In genomic region chr16:31249401-31249800, GRCm38 (mm10) we compare ENCODE assay signal across 25 mouse cellular contexts. TPM values are rescaled to one million over a fixed set of nuclear protein-coding genes. Genes with fewer than 3 reads are reported as not detected.
A peak's percentile ranks its signal among the peaks of the same experiment; 100 is the strongest.
DNase-seq lines count a peak whose midpoint lies in the region; TF ChIP-seq lines count a peak whose summit lies in the region.
"Had no signal": no experiment of that assay in that cellular context is flagged by ENCODE, and none has a peak within 500 bp of the region (broad histone marks: within the 10 kb centered on the region; RNA-seq: fewer than 3 reads in every experiment).

No protein-coding gene starts in this region.

- DNase-seq in left cerebral cortex, adult 2 months (ENCODE audit: extremely low spot score in 1 of 2, low spot score in 2 of 2), result no peak
- DNase-seq in left cerebral cortex, postnatal 4 days, result no peak
- DNase-seq in A20 (ENCODE audit: low read depth, low spot score) (peak; percentile 63), CH12.LX (ENCODE audit: extremely low read depth) (peak; percentile 79)
- peak; percentile 42 for DNase-seq in gonadal fat pad, adult 2 months (ENCODE audit: low read depth)
- DNase-seq in lung, postnatal 25 days (ENCODE audit: low spot score), result no peak
- DNase-seq: adrenal gland, postnatal 10 days; adrenal gland, postnatal 36 days; cerebellum, adult 11 months; cerebellum, adult 2 months; cerebellum, adult 9-11 months; cerebellum, postnatal 25 days; gastrocnemius, postnatal 10 days; gastrocnemius, postnatal 36 days; heart, adult 18-20 months; heart, postnatal 14 days; heart, postnatal 4 days had no signal

- no peaks in the 10 kb centered on the region for H3K27me3 ChIP-seq in CH12.LX (replicated peaks)
- H3K27me3 ChIP-seq: embryonic facial prominence, embryonic 12.5 days; embryonic facial prominence, embryonic 15.5 days; forebrain, embryonic 13.5 days; heart, embryonic 13.5 days; Patski had no signal

- H3K27ac ChIP-seq in left cerebral cortex, adult 2 months, result 0 out of 2 replicates have a peak overlapping the region, but pooled peaks have one; percentile 50
- H3K27ac ChIP-seq in CH12.LX (ENCODE audit: insufficient read depth, low read depth), result no peak overlapping the region
- H3K27ac ChIP-seq: embryonic facial prominence, embryonic 12.5 days; embryonic facial prominence, embryonic 15.5 days; forebrain, embryonic 13.5 days; heart, embryonic 13.5 days; hindbrain, embryonic 14.5 days; hindbrain, postnatal 0 days had no signal

- peak overlapping the region; percentile 16; the same call in 1 of the 2 replicates for H3K4me2 ChIP-seq in CH12.LX (ENCODE audit: insufficient read depth, low read depth, poor library complexity, severe bottlenecking)
- H3K4me2 ChIP-seq: embryonic facial prominence, embryonic 12.5 days; embryonic facial prominence, embryonic 15.5 days; forebrain, embryonic 13.5 days; heart, embryonic 13.5 days; hindbrain, embryonic 14.5 days had no signal

- no peaks in the 10 kb centered on the region for H3K9me3 ChIP-seq in CH12.LX (replicated peaks; ENCODE audit: low read length)
- H3K9me3 ChIP-seq: embryonic facial prominence, embryonic 12.5 days; embryonic facial prominence, embryonic 15.5 days; forebrain, embryonic 13.5 days; G1E; heart, embryonic 13.5 days had no signal

- no peak overlapping the region for H3K4me3 ChIP-seq in left cerebral cortex, adult 2 months
- H3K4me3 ChIP-seq in CH12.LX (replicated peaks in 1 of 3; ENCODE audit: low read depth in 2 of 3, low read length in 2 of 3, poor library complexity in 1 of 3), result no peak overlapping the region
- H3K4me3 ChIP-seq: embryonic facial prominence, embryonic 12.5 days; embryonic facial prominence, embryonic 15.5 days; forebrain, embryonic 13.5 days; heart, embryonic 13.5 days had no signal

- H3K9ac ChIP-seq in CH12.LX (ENCODE audit: insufficient read depth, low read depth), result no peak overlapping the region
- H3K9ac ChIP-seq: embryonic facial prominence, embryonic 12.5 days; embryonic facial prominence, embryonic 15.5 days; forebrain, embryonic 13.5 days; heart, embryonic 13.5 days; hindbrain, embryonic 14.5 days had no signal

- intact Hi-C loops in left cerebral cortex, adult 2 months (cut with DNase I), result loop anchor here (1.0 kb wide), 1 partner anchor 23 kb away; no protein-coding TSS in a partner anchor
- intact Hi-C loops in left cerebral cortex, postnatal 4 days (cut with DNase I), result no loop called here

- no peaks in the 10 kb centered on the region for H3K79me2 ChIP-seq in CH12.LX (replicated peaks; ENCODE audit: control insufficient read depth, extremely low read depth, insufficient read depth, poor library complexity, severe bottlenecking)

- dilution Hi-C loops in CH12.LX (cut with MboI; ENCODE audit: extremely low pct_ligation_motif_present, extremely low pct_unique_long_range_greater_than_20kb, low sequenced_read_pairs), result no loop called here

- TF ChIP-seq RAD21 in CH12.LX (IDR thresholded peaks at IDR 0.05; ENCODE audit: low read depth, low read length), result no peak; the same call in none of the 2 replicates

- in situ Hi-C loops in CH12.LX (cut with MboI; ENCODE audit: low pct_ligation_motif_present, low pct_unique_long_range_greater_than_20kb, low sequenced_read_pairs), result no loop called here

- peak; percentile 94 for TF ChIP-seq EP300 in CH12.LX (IDR thresholded peaks at IDR 0.05; ENCODE audit: low read length)

- peaks cover 2 to 23% of the 10 kb centered on the region in 2 experiments for H3K36me3 ChIP-seq in CH12.LX (replicated peaks in 1 of 2; ENCODE audit: control insufficient read depth in 1 of 2, insufficient read depth in 1 of 2, low read length in 1 of 2)

- TF ChIP-seq POLR2A in CH12.LX (IDR thresholded peaks at IDR 0.05; ENCODE audit: low read depth, low read length), result no peak

- TF ChIP-seq CTCF in left cerebral cortex, adult 2 months (IDR thresholded peaks at IDR 0.05), result no peak
- TF ChIP-seq CTCF in CH12.LX (conservative IDR thresholded peaks at IDR 0.05 in 1 of 2, IDR thresholded peaks at IDR 0.05 in 1 of 2; ENCODE audit: low read depth in 2 of 2, low read length in 2 of 2), result no peak

- peaks cover 15 to 40% of the 10 kb centered on the region in 2 experiments for H3K4me1 ChIP-seq in CH12.LX (ENCODE audit: control insufficient read depth in 1 of 2, insufficient read depth in 2 of 2)
- H3K4me1 ChIP-seq: embryonic facial prominence, embryonic 12.5 days; embryonic facial prominence, embryonic 15.5 days; forebrain, embryonic 13.5 days; heart, embryonic 13.5 days had no signal

TF ChIP-seq in CH12.LX, 34 proteins besides CTCF, POLR2A, EP300 and RAD21:
- TF ChIP-seq ZMIZ1 (IDR thresholded peaks at IDR 0.05; ENCODE audit: low read depth, low read length), result no peak
- no peak for TF ChIP-seq ZNF384 (IDR thresholded peaks at IDR 0.05; ENCODE audit: low read depth, low read length)
- TF ChIP-seq SIN3A (IDR thresholded peaks at IDR 0.05; ENCODE audit: low read length), result peak; percentile 88
- 0 out of 2 replicates have a peak, but pooled peaks have one; percentile 75 for TF ChIP-seq RCOR1 (conservative IDR thresholded peaks at IDR 0.05; ENCODE audit: low read depth, low read length)
- peak; percentile 94 for TF ChIP-seq TCF12 (IDR thresholded peaks at IDR 0.05; ENCODE audit: low read depth, low read length)
- no peak for TF ChIP-seq NELFE (IDR thresholded peaks at IDR 0.05; ENCODE audit: low read depth, low read length)
- TF ChIP-seq CHD2 (IDR thresholded peaks at IDR 0.05; ENCODE audit: low read length), result peak; percentile 77
- TF ChIP-seq MYC (IDR thresholded peaks at IDR 0.05; ENCODE audit: low read depth, low read length), result peak; percentile 51; the same call in 1 of the 2 replicates
- peak; percentile 85 for TF ChIP-seq BHLHE40 (IDR thresholded peaks at IDR 0.05; ENCODE audit: low read depth, low read length)
- TF ChIP-seq IRF4 (IDR thresholded peaks at IDR 0.05; ENCODE audit: low read depth, low read length), result peak; percentile 95
- TF ChIP-seq USF2 (conservative IDR thresholded peaks at IDR 0.05; ENCODE audit: low read depth, low read length), result no peak
- TF ChIP-seq MAZ (IDR thresholded peaks at IDR 0.05; ENCODE audit: low read depth, low read length), result 0 out of 2 replicates have a peak, but pooled peaks have one; percentile 38
- TF ChIP-seq JUND (conservative IDR thresholded peaks at IDR 0.05; ENCODE audit: low read depth, low read length), result peak; percentile 83
- TF ChIP-seq ETS1 (conservative IDR thresholded peaks at IDR 0.05; ENCODE audit: low read depth, low read length), result peak; percentile 99
- TF ChIP-seq JUN (IDR thresholded peaks at IDR 0.05; ENCODE audit: insufficient read depth, low read depth, low read length), result peak; percentile 82
- peak; percentile 98 for TF ChIP-seq MEF2A (IDR thresholded peaks at IDR 0.05; ENCODE audit: borderline replicate concordance, low read depth, low read length)
- TF ChIP-seq TBP (conservative IDR thresholded peaks at IDR 0.05; ENCODE audit: low read depth, low read length), result 0 out of 2 replicates have a peak, but pooled peaks have one; percentile 15
- TF ChIP-seq E2F4 (IDR thresholded peaks at IDR 0.05; ENCODE audit: insufficient replicate concordance, low read depth, low read length), result no peak
- TF ChIP-seq ELF1 (IDR thresholded peaks at IDR 0.05; ENCODE audit: low read depth, low read length), result no peak
- no peak for TF ChIP-seq ZC3H11A (IDR thresholded peaks at IDR 0.05; ENCODE audit: low read depth, low read length)
- TF ChIP-seq MAFK (IDR thresholded peaks at IDR 0.05; ENCODE audit: insufficient replicate concordance, low read length), result peak; percentile 76
- TF ChIP-seq USF1 (IDR thresholded peaks at IDR 0.05; ENCODE audit: low read depth, low read length), result no peak
- peak; percentile 26; the same call in 1 of the 2 replicates for TF ChIP-seq SMC3 (IDR thresholded peaks at IDR 0.05; ENCODE audit: low read depth, low read length)
- 0 out of 2 replicates have a peak, but pooled peaks have one; percentile 40 for TF ChIP-seq HCFC1 (IDR thresholded peaks at IDR 0.05; ENCODE audit: low read depth, low read length)
- TF ChIP-seq PAX5 (IDR thresholded peaks at IDR 0.05; ENCODE audit: low read length), result no peak

RNA-seq across cellular contexts. Expression of gene Ppp1r2, which starts 25.7 kb away (rescaled TPM):
- total RNA-seq in left cerebral cortex, adult 2 months (2021), result 100 to 1,000 TPM in 1 of 2 experiments, 10 to 100 TPM in 1; 92.8 to 107 TPM
- total RNA-seq in left cerebral cortex, postnatal 4 days (2021), result 10 to 100 TPM; 59.1 to 59.2 TPM
- total RNA-seq in CH12.LX (2012; rRNA removed) (33.8 and 43.7 TPM in 2 replicates), CH12.LX (2014; rRNA removed) (75.4 and 84.5 TPM in 2 replicates)
- 62.4 and 73.0 TPM in 2 replicates for polyA plus RNA-seq in CH12.LX (2012; ENCODE audit: insufficient read length, low read depth)
- 25.7 and 41.9 TPM in 2 replicates for polyA plus RNA-seq in gonadal fat pad, adult 2 months (2012; rRNA removed)

RNA-seq across cellular contexts. Expression of gene Acap2, which starts 48.4 kb away (rescaled TPM):
- total RNA-seq in left cerebral cortex, adult 2 months (2021), result 100 to 1,000 TPM; 111 to 112 TPM
- total RNA-seq in left cerebral cortex, postnatal 4 days (2021), result 10 to 100 TPM; 55.7 to 55.8 TPM
- total RNA-seq in CH12.LX (2012; rRNA removed) (28.9 and 31.5 TPM in 2 replicates), CH12.LX (2014; rRNA removed) (47.4 and 54.5 TPM in 2 replicates)
- 35.0 and 36.9 TPM in 2 replicates for polyA plus RNA-seq in CH12.LX (2012; ENCODE audit: insufficient read length, low read depth)
- polyA plus RNA-seq in gonadal fat pad, adult 2 months (2012; rRNA removed), result 11.5 and 13.0 TPM in 2 replicates

Comparison
In these comparisons a context has a peak if more than half of its experiments do, and no peak if none do; other contexts are left out.
1. DNase-seq: peak in A20 (single experiment), CH12.LX (single experiment) and gonadal fat pad, adult 2 months (single experiment); none in left cerebral cortex, adult 2 months (0 of 2), left cerebral cortex, postnatal 4 days (single experiment) and lung, postnatal 25 days (single experiment).